Mouse (Mus musculus) megakaryocyte, embryonic 14.5 days (primary cell): ENCODE data around the gene 4930539E08Rik.

Source experiments
- FLI1 ChIP-seq: IDR thresholded peaks from 2 replicates; pipeline ENCODE4 v1.6.1; 2012; ENCODE audit warnings: low read length, inconsistent platforms, mixed read lengths
- GATA1 ChIP-seq: IDR thresholded peaks from 3 replicates; pipeline ENCODE4 v1.6.1; 2012; ENCODE audit warnings: mixed read lengths, low read length, inconsistent platforms, borderline replicate concordance

- no peak for TF ChIP-seq FLI1
- no peak for TF ChIP-seq GATA1
Observed at GRCm38 (mm10) chr17:28869412-28870110, 45.6 kb downstream of the 4930539E08Rik start.
